Mouse (Mus musculus) layer of hippocampus, adult 2 months (tissue): ENCODE data around the gene Mfap2. TPM values are rescaled to one million over a fixed set of nuclear protein-coding genes. Genes with fewer than 3 reads are reported as not detected.

Experiments
- DNase-seq, 2 experiments: peaks; one replicate each; pipeline ENCODE4 v3.0.0; 2022; ENCODE audit warnings: low spot score in 2 of 2
- H3K27ac ChIP-seq: fragments of 200-600 bp; 2 replicates; pipeline ENCODE4 v1.8.1; 2022
- H3K4me3 ChIP-seq: fragments of 200-600 bp; 2 replicates; pipeline ENCODE4 v1.8.1; 2022; ENCODE audit warnings: mild to moderate bottlenecking
- CTCF ChIP-seq: fragments of 200-600 bp; conservative IDR thresholded peaks from 2 replicates; pipeline ENCODE4 v1.8.1; 2022; ENCODE audit warnings: antibody characterized with exemption, mild to moderate bottlenecking, moderate library complexity
- total RNA-seq, 2 experiments: library from RNA; stranded (reverse); gene quantifications; 2 replicates each; pipeline ENCODE4 v1.2.3; 2021

The Mfap2 gene
- total RNA-seq, 2 experiments from 2014 or later = 4.5 to 6.9 TPM

DNA sequence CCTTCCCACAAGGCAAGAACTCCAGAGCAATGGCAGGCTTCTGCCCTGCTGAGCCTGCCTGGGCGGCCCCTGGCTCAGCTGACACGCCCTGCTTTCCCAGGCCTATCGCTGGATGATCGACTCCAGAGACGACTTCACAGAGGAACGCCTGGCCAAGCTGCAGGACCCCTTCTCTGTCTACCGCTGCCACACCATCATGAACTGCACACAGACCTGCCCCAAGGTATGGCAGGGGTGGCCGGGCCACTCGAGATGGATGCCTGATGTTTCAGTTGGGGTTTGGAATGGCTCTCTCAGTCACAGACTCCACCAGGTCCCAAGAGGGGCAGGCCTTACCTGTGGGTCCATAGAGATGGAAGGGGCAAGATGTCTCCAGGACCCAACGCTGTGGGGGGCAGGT, 32.9 kb upstream of the Mfap2 start:
- H3K27ac ChIP-seq = no peak overlapping the region
- no peak for TF ChIP-seq CTCF
- no peak overlapping the region for H3K4me3 ChIP-seq
- no peak for DNase-seq

DNA sequence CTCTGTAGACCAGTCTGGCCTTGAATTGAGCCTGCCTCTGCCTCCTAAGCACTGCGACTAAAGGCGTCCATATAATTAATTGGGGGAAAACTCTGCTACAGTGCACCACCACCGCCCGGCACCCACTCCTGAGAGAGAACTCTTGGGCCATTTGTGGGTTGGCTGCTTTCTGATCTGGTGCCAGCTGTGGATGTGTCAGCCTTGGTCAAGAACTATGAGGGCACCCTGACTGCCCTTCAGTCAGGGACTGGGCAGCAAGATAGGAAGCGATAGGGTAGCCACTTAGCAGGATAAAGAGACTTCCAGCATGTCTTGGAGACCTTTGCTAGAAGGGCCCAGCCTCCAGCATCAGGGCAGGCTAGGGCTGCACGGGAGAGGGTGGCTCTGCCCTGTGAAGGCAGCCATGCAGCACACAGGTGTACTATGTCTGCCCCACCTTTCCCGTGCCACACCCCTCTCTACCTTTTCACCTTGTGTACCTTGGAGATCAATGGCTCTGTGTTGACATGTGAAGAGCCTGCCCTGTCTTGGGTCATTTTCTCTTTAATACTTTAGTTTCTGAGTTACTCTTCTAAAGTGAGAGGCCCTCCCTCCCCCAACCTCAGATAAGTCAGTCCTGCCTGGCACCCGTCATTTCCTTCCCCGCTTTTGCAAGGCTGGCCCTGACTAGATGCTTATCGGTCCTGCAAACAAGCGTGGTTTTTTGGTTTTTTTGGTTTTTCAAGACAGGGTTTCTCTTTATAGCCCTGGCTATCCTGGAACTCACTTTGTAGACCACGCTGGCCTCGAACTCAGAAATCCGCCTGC, 32.1 kb upstream of the Mfap2 start:
- H3K4me3 ChIP-seq = no peak overlapping the region
- H3K27ac ChIP-seq = no peak overlapping the region
- no peak for TF ChIP-seq CTCF
- no peak for DNase-seq

DNA sequence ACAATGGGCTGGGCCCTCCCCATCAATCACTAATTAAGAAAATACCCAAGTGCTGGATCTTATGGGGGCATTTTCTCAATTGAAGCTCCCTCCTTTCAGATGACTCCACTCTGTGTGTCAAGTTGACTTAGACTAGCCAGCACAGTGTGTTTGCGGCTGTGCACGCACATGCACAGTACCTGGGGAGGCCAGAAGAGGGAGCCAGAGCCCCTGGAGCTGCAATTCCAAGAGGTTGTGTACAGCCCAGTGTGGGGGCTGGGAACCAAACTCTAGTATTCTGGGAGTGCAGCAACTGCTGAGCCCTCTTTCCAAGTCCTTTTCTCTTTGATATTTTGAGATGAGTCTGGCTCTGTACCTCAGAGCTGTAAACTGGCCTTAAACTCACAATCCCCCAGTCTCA, 28.6 kb upstream of the Mfap2 start:
- no peak for DNase-seq
- Histone ChIP-seq H3K4me3 (no peak overlapping the region), H3K27ac (no peak overlapping the region)
- peak; percentile 73 for TF ChIP-seq CTCF

GRCm38 (mm10) chr4:140982808-140983207, 27.4 kb upstream of the Mfap2 start:
- no peak overlapping the region for H3K27ac ChIP-seq
- TF ChIP-seq CTCF = no peak
- no peak for DNase-seq
- no peak overlapping the region for H3K4me3 ChIP-seq

DNA sequence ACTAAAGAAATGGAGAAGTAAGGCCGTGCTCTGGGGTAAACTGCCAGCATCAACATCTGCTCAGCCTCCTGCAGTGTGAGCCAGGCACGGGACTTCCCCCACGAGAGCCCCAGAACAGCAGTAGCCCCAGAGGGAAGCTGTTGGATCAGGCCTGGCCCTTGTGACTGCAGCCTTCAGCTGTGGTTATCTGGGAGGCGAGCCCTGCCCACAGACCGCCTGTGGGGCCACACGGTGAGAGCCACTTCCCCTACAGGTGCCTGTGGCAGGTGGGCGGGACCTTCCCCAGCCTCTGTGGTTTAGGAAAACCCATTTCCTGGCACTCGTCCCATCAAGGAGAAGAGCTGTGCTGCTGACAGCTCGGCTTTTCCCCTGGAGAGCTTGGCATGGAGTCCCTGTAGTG, 26.8 kb upstream of the Mfap2 start:
- no peak overlapping the region for H3K4me3 ChIP-seq
- H3K27ac ChIP-seq = no peak overlapping the region
- no peak for DNase-seq
- no peak for TF ChIP-seq CTCF

DNA sequence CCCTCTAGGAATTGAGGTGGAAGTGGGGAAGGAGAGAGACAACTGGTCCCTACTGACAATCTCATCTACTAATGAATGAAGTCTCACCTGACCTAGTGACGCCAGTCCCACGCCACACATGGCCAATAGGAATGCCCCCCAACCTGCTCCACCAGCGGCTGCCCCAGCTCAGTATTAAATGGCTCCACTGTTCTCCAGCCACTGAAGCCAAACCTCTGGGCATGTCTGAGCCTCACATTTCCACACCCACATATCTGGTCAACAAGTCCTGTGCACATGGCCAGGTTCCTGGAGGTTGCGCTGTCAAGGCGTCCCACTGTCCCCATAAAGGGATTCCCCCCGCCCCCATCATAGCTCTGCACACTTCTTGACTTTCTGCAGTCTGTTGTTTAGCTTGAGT, 25.7 kb upstream of the Mfap2 start:
- no peak for TF ChIP-seq CTCF
- no peak overlapping the region for H3K4me3 ChIP-seq
- no peak for DNase-seq
- no peak overlapping the region for H3K27ac ChIP-seq

GRCm38 (mm10) chr4:140986024-140986710, 24.1 kb upstream of the Mfap2 start:
- Histone ChIP-seq H3K27ac (peak overlapping the region; percentile 95), H3K4me3 (peak overlapping the region; percentile 94)
- no peak for TF ChIP-seq CTCF
- no peak for DNase-seq

- Histone ChIP-seq H3K27ac (peak within 1 kb of the TSS; percentile 95), H3K4me3 (peak within 1 kb of the TSS; percentile 94)
- DNase-seq = peak; percentile 89 to 93
- TF ChIP-seq CTCF = peak; percentile 66
Observed at GRCm38 (mm10) chr4:140986711-140987395, 23.4 kb upstream of the Mfap2 start, which contains the start of gene Atp13a2. Atp13a2 (plus strand) TSS chr4:140986873.

GRCm38 (mm10) chr4:140987476-140987875, 22.7 kb upstream of the Mfap2 start:
- peak overlapping the region; percentile 95; the same call in 1 of the 2 replicates for H3K27ac ChIP-seq
- TF ChIP-seq CTCF = no peak
- no peak for DNase-seq
- H3K4me3 ChIP-seq = peak overlapping the region; percentile 94

DNA sequence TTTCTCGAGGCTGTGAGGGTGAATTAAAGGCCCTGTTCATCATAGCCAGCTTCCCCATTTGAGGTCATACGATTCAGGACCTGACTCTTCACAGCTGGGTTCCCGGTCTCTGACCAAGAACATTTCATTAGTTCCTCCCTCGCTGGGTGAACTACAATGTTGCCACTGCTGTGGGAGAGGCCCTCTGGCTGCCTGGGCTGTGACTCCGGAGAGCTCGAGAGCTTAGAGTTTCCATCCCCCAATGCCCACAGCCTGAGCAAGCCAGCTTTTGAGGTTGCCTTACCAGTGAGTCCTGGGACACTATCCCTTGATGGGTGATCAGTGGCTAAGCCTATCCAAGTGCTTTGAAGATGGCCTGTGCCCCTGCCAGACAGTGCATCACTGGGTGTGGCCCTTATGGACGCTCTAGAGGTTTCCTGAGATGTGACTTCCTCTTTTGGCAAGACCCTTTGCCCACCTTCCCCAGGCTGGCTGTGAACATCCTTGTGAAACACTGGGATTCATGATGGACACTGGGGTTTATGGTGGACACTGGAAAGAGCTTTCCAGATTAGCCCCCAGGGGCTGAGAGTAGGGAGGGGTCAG, 21.4 kb upstream of the Mfap2 start:
- TF ChIP-seq CTCF = no peak
- DNase-seq = no peak
- Histone ChIP-seq H3K27ac (no peak overlapping the region), H3K4me3 (no peak overlapping the region; the same call in 1 of the 2 replicates)

GRCm38 (mm10) chr4:140989447-140989846, 20.8 kb upstream of the Mfap2 start:
- Histone ChIP-seq H3K27ac (no peak overlapping the region), H3K4me3 (no peak overlapping the region)
- DNase-seq = no peak
- no peak for TF ChIP-seq CTCF

DNA sequence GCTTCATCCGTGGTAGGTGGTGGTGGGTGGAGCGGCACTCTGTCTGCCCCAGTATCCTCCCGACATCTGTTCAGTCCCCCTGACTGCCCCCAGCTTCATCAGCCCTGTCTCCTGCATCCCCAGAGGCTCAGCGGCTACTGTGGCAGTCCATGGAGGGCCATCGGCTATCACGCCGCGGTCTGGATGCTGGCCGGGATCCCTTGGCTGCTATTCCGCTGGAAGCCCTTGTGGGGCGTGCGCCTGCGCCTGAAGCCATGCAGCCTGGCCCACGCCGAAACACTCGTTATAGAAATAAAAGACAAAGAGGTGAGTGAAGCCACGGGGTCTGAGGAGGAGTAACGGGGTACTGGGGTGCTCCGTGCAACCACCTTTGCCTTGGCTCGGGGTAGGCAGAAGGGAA, 18.0 kb upstream of the Mfap2 start:
- H3K27ac ChIP-seq = no peak overlapping the region
- DNase-seq = no peak
- H3K4me3 ChIP-seq = no peak overlapping the region
- peak; percentile 48 for TF ChIP-seq CTCF

GRCm38 (mm10) chr4:140993846-140994245, 16.4 kb upstream of the Mfap2 start:
- H3K4me3 ChIP-seq = no peak overlapping the region
- no peak overlapping the region for H3K27ac ChIP-seq
- DNase-seq = no peak
- no peak for TF ChIP-seq CTCF
